Mouse (Mus musculus) heart, embryonic 16.5 days (tissue): ENCODE data around the gene Slc6a17. TPM values are rescaled to one million over a fixed set of nuclear protein-coding genes. Genes with fewer than 3 reads are reported as not detected.

Source experiments
- ATAC-seq: fragments of 200-750 bp; cut with Nextera tagmentation; replicated peaks from 2 replicates; pipeline ENCODE4 v1.8.0; 2017; ENCODE audit warnings: moderate number of reproducible peaks; ENCODE audit not compliant: insufficient read depth, low FRiP score; ENCODE audit errors: extremely low read depth
- H3K27ac ChIP-seq: fragments of 300-500 bp; sonication (generic); 2 replicates; pipeline ENCODE4 v1.5.1; 2014; ENCODE audit warnings: mild to moderate bottlenecking, low read length, control low read depth, moderate library complexity
- H3K27me3 ChIP-seq: fragments of 300-500 bp; sonication (generic); 2 replicates; pipeline ENCODE4 v1.6.1; 2014; ENCODE audit warnings: low read length, mixed read lengths; ENCODE audit not compliant: control insufficient read depth, insufficient read depth
- H3K36me3 ChIP-seq: fragments of 300-500 bp; sonication (generic); 2 replicates; pipeline ENCODE4 v1.6.1; 2014; ENCODE audit not compliant: control insufficient read depth, insufficient read depth
- H3K4me1 ChIP-seq: fragments of 300-500 bp; sonication (generic); 2 replicates; pipeline ENCODE4 v1.6.1; 2014; ENCODE audit warnings: low read length, mixed read lengths; ENCODE audit not compliant: control insufficient read depth, insufficient read depth
- H3K4me2 ChIP-seq: fragments of 300-500 bp; sonication (generic); 2 replicates; pipeline ENCODE4 v1.6.1; 2014; ENCODE audit warnings: low read depth, mild to moderate bottlenecking, control low read depth, low read length
- H3K4me3 ChIP-seq: fragments of 300-500 bp; sonication (generic); 2 replicates; pipeline ENCODE4 v1.5.1; 2014; ENCODE audit warnings: mild to moderate bottlenecking, control low read depth, low read length
- H3K9ac ChIP-seq: fragments of 300-500 bp; sonication (generic); 2 replicates; pipeline ENCODE4 v1.6.1; 2014; ENCODE audit warnings: low read length, control low read depth
- H3K9me3 ChIP-seq: fragments of 300-500 bp; sonication (generic); replicated peaks from 2 replicates; pipeline ENCODE4 v1.6.1; 2016; ENCODE audit warnings: low read length; ENCODE audit not compliant: control insufficient read depth
- WGBS: fragments of 180-500 bp; shearing (Covaris S2); extraction: QIAGEN DNeasy Blood & Tissue Kit; methylation state at CpG from one replicate; pipeline ENCODE4 v1.1.7; 2014; 5-methylcytosine and 5-hydroxymethylcytosine counted together
- polyA plus RNA-seq: library from polyadenylated mRNA; unstranded; fragments of >200 nt; fragmentation: Nextera tagmentation; extraction: Ambion mirVana; gene quantifications from 2 replicates; pipeline ENCODE4 v1.2.1, GENCODE M21; 2015

The Slc6a17 gene
- polyA plus RNA-seq: 4.6 and 5.7 TPM in 2 replicates

GRCm38 (mm10) chr3:107517631-107518108 lies at the start of gene Slc6a17:
Slc6a17 (minus strand) TSS chr3:107518018.
- ATAC-seq: peak; percentile 81
- H3K36me3 ChIP-seq: no peaks in the 10 kb centered on the region
- no peaks in the 10 kb centered on the region for H3K9me3 ChIP-seq
- peak within 1 kb of the TSS; percentile 75 for H3K9ac ChIP-seq
- H3K27ac ChIP-seq: no peak within 1 kb of the TSS
- under 1% methylated on average over 68 of the region's 68 CpGs for WGBS
- peak within 1 kb of the TSS; percentile 96 for H3K4me2 ChIP-seq
- peaks cover 14% of the 10 kb centered on the region for H3K4me1 ChIP-seq
- peaks cover 31% of the 10 kb centered on the region for H3K27me3 ChIP-seq
- peak within 1 kb of the TSS; percentile 67 for H3K4me3 ChIP-seq

- H3K4me2 ChIP-seq: no peak overlapping the region
- H3K27ac ChIP-seq: peak overlapping the region; percentile 61
- H3K9me3 ChIP-seq: no peaks in the 10 kb centered on the region
- no peak for ATAC-seq
- no peaks in the 10 kb centered on the region for H3K36me3 ChIP-seq
- H3K9ac ChIP-seq: no peak overlapping the region
- H3K27me3 ChIP-seq: no peaks in the 10 kb centered on the region
- H3K4me1 ChIP-seq: peaks cover 47% of the 10 kb centered on the region
- H3K4me3 ChIP-seq: no peak overlapping the region
- WGBS: 23% methylated on average over 3 of the region's 3 CpGs
Observed at GRCm38 (mm10) chr3:107565331-107565730, 47.5 kb upstream of the Slc6a17 start.

- WGBS: 15% methylated on average over 4 of the region's 4 CpGs
- Histone ChIP-seq H3K27me3 (no peaks in the 10 kb centered on the region), H3K9me3 (no peaks in the 10 kb centered on the region), H3K27ac (peak overlapping the region; percentile 87), H3K4me3 (no peak overlapping the region), H3K36me3 (no peaks in the 10 kb centered on the region), H3K4me1 (peaks cover 45% of the 10 kb centered on the region), H3K9ac (peak overlapping the region; percentile 50), H3K4me2 (0 out of 2 replicates have a peak overlapping the region, but pooled peaks have one; percentile 6)
- peak; percentile 47; the same call in 1 of the 2 replicates for ATAC-seq
Observed at GRCm38 (mm10) chr3:107563880-107564279, 46.1 kb upstream of the Slc6a17 start.

GRCm38 (mm10) chr3:107562591-107562990 lies 44.8 kb upstream of the Slc6a17 start:
- Histone ChIP-seq H3K36me3 (no peaks in the 10 kb centered on the region), H3K27ac (no peak overlapping the region), H3K4me2 (no peak overlapping the region), H3K9ac (no peak overlapping the region), H3K9me3 (no peaks in the 10 kb centered on the region), H3K4me3 (no peak overlapping the region), H3K4me1 (peaks cover 34% of the 10 kb centered on the region), H3K27me3 (peaks cover 1% of the 10 kb centered on the region; the same call in 1 of the 2 replicates)
- WGBS: 81% methylated on average over 4 of the region's 4 CpGs
- ATAC-seq: no peak

- WGBS: 75% methylated on average over 2 of the region's 2 CpGs
- H3K4me3 ChIP-seq: no peak overlapping the region
- peaks cover 5% of the 10 kb centered on the region; the same call in 1 of the 2 replicates for H3K27me3 ChIP-seq
- no peak overlapping the region for H3K27ac ChIP-seq
- peaks cover 34% of the 10 kb centered on the region for H3K4me1 ChIP-seq
- ATAC-seq: no peak
- H3K4me2 ChIP-seq: no peak overlapping the region
- no peaks in the 10 kb centered on the region for H3K36me3 ChIP-seq
- no peaks in the 10 kb centered on the region for H3K9me3 ChIP-seq
- no peak overlapping the region for H3K9ac ChIP-seq
Observed at GRCm38 (mm10) chr3:107562104-107562503, 44.3 kb upstream of the Slc6a17 start.

GRCm38 (mm10) chr3:107559183-107559582 lies 41.4 kb upstream of the Slc6a17 start:
- H3K9me3 ChIP-seq: no peaks in the 10 kb centered on the region
- H3K4me1 ChIP-seq: peaks cover 21% of the 10 kb centered on the region
- WGBS: 6% methylated on average over 3 of the region's 3 CpGs
- H3K9ac ChIP-seq: no peak overlapping the region
- H3K27me3 ChIP-seq: peaks cover 5% of the 10 kb centered on the region; the same call in 1 of the 2 replicates
- peak; percentile 70 for ATAC-seq
- no peak overlapping the region for H3K4me2 ChIP-seq
- no peak overlapping the region for H3K27ac ChIP-seq
- no peak overlapping the region for H3K4me3 ChIP-seq
- H3K36me3 ChIP-seq: no peaks in the 10 kb centered on the region

- ATAC-seq: no peak
- no peak overlapping the region for H3K4me3 ChIP-seq
- peaks cover 21% of the 10 kb centered on the region for H3K4me1 ChIP-seq
- H3K36me3 ChIP-seq: no peaks in the 10 kb centered on the region
- peaks cover 5% of the 10 kb centered on the region; the same call in 1 of the 2 replicates for H3K27me3 ChIP-seq
- 24% methylated on average over 3 of the region's 3 CpGs for WGBS
- no peaks in the 10 kb centered on the region for H3K9me3 ChIP-seq
- no peak overlapping the region for H3K27ac ChIP-seq
- H3K4me2 ChIP-seq: no peak overlapping the region
- no peak overlapping the region for H3K9ac ChIP-seq
Observed at GRCm38 (mm10) chr3:107558740-107559139, 40.9 kb upstream of the Slc6a17 start.

GRCm38 (mm10) chr3:107554842-107555241 lies 37.0 kb upstream of the Slc6a17 start, which contains the start of gene Ubl4b:
Ubl4b (minus strand) TSS chr3:107555073.
- Histone ChIP-seq H3K9me3 (no peaks in the 10 kb centered on the region), H3K27me3 (peaks cover 5% of the 10 kb centered on the region; the same call in 1 of the 2 replicates)
- ATAC-seq: no peak

GRCm38 (mm10) chr3:107550409-107551049 lies 32.7 kb upstream of the Slc6a17 start:
- ATAC-seq: no peak
- no peaks in the 10 kb centered on the region for H3K27me3 ChIP-seq
- H3K4me2 ChIP-seq: no peak overlapping the region
- no peaks in the 10 kb centered on the region for H3K36me3 ChIP-seq
- H3K9ac ChIP-seq: no peak overlapping the region
- H3K9me3 ChIP-seq: no peaks in the 10 kb centered on the region
- peaks cover 8% of the 10 kb centered on the region for H3K4me1 ChIP-seq
- no peak overlapping the region for H3K27ac ChIP-seq
- 72% methylated on average over 17 of the region's 17 CpGs for whole genome bisulfite sequencing
- no peak overlapping the region for H3K4me3 ChIP-seq

More at GRCm38 (mm10) chr3:107554842-107555241, 37.0 kb upstream of the Slc6a17 start, which contains the start of gene Ubl4b:
- 0 out of 2 replicates have a peak, but pooled peaks cover 2% of the 10 kb centered on the region for H3K4me1 ChIP-seq
- H3K27ac ChIP-seq: no peak within 1 kb of the TSS
- no peak within 1 kb of the TSS for H3K4me3 ChIP-seq
- H3K4me2 ChIP-seq: no peak within 1 kb of the TSS
- 90% methylated on average over 2 of the region's 2 CpGs for WGBS
- no peaks in the 10 kb centered on the region for H3K36me3 ChIP-seq
- H3K9ac ChIP-seq: no peak within 1 kb of the TSS
